Mouse (Mus musculus) heart, adult 11 months (tissue): Measurements from ENCODE around the gene Art4.

Source experiments
- DNase-seq: peaks from one replicate; pipeline ENCODE4 v3.0.0; 2022

The Art4 gene

DNA sequence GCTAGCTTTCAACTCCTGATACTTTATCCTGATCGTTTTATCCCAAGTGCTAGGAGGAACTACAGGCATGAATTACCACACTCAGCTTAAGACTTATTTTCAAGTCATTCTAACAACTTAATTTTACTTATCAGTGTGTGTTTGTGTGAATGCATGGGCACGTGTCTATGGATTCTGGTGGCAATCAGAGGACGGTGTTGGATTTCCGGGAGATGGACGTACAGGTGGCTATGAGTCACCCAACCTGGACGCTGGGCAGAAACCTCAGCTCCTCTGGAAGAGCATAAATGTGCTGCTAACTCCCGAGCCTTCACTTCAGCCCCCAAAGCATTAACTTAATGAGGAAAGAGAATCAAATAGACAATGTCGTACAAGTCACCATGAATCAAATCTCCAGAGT lies 32.5 kb downstream of the Art4 start:
- DNase-seq = peak; percentile 35

DNA sequence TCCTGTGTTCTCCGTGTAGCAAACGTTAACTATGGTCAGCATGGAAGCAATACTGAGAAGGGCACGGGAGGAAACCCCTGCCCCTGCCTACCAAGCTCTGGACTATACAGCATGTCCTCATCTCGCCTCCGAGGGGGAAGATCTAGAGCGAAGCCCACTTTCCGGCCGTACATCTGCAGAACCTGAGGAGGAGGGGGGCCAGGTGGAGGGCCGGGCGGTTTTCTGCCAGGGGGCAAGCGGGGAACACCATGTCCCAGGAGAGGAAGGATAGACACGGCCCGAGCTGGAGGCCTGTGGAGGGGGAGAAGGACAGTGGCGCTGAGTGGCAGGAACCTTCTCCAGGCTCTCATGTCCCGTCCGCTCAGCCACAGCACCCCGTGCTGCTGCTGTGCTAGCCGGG lies 36.4 kb downstream of the Art4 start:
- DNase-seq = peak; percentile 88

DNA sequence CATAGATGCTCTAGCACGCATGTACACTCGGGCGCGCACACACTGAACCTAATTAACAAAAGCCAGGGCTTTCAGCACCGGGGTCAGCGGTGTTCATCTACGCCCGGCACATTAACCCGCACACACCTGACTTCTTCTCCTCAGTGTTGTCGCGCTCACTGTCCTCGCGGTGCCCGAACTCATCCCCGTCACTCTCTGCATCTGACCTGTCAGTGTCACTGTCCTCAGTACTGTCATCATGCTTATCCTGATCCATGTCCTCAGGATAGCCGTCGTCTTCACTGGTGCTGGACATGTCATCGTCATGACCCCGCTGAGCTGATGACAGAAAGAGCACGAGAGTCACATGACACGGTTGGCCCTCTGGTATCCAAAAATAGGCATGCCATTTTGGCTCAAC lies 37.2 kb downstream of the Art4 start:
- DNase-seq = peak; percentile 91

DNA sequence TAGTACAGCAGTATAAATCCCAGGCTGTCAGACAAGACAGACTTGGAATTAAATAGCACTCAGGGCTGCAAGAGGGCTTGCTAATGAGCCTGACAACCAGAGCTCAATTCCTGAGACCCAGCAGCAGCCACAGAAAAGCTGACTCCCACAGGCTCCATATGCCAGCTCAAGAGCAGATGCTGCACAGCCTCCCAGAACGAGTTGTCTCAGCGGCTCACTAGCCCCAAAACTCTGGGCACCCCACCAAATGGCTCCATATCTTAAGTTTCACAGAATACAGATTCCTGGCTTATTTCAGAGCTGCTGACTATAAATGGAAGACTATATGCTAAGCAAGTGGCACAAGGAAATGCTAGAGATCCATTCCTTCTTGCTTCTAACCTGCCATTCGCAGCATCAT lies 40.0 kb downstream of the Art4 start:
- DNase-seq = peak; percentile 85

DNA sequence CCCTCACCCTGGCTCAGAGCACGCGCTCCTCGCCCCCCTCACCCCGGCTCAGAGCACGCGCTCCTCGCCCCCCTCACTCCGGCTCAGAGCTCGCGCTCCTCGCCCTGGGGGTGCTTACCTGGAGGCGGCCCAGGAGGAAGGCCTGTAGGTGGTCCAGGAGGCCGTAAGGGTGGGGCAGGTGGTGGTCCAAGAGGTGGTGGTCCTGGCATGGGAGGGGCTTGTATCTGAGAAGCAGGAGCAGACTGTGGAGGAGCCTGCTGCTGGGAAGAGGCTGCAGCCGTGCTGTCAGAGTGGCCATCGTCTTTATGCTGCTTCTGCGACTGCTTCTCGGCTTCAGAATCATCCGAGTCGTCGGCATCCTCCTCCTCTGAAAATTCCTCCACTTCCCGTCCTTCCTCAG lies 40.7 kb downstream of the Art4 start:
- peak; percentile 84 for DNase-seq

DNA sequence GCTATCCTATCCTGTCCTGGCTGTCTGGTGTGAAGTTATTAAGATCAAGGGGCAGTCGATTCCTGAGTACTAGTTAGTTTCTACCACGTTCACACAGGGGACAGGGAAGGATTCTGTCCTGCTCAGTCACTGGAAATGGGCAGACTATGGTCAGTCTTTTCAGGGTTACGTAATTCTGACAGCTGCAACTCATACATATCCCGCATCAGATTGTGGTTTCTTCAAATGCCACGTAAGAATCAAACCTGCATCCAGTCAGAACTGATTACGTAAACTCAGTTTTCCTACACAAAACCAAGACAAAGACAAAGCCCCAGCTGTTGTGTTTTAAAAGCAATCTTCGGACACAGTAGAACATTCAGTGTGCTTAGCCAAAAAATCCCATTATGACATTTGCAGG lies 42.2 kb downstream of the Art4 start:
- DNase-seq = peak; percentile 25

DNA sequence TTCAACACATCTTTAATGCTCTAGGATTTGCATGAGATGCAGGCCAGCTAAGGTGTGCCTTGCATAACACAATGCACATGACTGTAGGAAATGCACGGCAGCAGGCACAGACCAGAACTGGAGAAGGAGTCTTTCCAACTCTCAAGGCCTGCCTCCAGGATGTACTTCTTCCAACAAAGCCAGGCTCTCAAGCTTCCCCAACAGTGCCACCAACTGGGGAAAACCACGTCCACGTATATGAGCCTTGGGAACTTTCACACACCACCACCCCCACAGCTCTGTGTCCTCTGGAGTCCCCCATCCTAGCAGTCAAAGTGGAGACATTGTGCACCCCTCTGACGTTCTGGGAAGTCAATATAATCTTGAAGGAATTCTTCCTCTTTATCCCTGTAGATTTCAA lies 44.4 kb downstream of the Art4 start:
- peak; percentile 67 for DNase-seq

DNA sequence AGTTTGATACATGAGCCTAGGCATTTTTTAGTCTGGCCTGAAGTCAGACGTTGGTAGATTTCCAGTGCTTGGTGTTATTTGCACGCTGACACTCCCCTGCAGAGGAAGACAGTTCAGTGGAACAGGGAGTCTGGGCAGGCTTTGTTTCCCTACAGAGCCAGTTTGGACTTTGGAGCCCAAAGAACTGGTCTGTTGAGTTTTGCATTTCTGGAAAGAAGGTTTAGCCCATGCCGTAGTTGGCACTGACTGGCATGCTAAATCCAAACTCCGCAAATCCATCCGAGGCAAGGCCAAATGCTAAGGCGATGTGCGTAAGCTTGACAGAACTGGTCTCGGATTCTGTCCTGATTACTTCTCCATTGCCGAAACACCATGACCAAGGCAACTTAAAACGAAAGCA lies 46.3 kb downstream of the Art4 start:
- peak; percentile 78 for DNase-seq

DNA sequence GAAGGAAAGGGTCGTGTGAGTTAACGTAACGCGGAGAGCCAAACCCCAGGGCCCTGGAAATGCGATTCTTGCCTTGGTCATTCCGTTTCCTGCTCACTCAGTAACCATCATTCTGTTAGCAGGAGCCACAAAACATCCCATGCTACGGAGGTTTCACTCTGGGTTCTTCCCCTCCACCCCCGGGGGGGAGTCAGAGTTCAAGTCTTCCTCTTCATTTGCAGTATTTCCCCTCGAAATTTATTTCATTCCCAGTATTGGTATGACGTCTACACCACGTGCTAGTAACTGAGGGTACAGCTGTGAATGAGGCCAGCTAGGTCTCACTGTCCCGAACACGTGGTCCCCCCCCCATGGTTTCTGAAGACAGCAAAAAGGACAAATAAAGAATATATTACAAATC lies 47.9 kb downstream of the Art4 start:
- peak; percentile 86 for DNase-seq

DNA sequence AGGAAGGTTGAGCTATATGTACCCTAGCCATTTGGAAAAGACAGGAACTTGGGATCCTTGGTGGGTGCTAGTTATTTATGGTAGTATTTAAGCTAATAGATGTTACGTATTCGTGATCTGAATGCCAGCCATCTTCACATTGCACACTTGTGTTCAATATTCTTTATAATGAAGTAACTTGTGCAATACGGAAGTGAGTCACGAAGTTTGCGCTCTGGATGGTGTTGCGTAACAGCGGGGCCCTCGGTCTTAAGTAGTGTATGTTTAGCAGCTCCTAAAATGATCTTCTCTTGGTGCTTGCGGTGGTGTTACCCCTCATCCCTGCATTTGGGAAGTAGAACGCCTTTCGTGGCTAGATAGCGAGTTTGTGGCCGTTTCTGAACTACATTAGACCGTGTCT lies 48.5 kb downstream of the Art4 start:
- peak; percentile 97 for DNase-seq

DNA sequence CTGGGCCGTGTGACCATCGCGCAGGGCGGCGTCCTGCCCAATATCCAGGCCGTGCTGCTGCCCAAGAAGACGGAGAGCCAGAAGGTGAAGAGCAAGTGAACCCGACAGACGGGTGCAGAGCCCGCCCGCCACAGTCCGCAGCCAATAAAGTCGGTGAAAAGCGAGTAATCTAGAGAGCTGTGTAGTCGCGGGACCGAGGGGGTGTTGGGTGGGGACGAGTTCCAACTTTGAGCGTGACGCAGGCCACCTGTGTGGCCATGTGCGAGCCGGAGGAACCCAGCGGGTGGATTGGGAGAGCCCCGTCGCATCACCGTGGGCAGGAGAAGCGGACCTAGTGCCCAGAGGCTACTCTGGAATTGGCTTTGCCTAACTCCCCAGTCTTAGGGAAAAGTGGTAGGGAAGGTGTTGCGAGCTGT lies 48.9 kb downstream of the Art4 start:
- DNase-seq = peak; percentile 96

DNA sequence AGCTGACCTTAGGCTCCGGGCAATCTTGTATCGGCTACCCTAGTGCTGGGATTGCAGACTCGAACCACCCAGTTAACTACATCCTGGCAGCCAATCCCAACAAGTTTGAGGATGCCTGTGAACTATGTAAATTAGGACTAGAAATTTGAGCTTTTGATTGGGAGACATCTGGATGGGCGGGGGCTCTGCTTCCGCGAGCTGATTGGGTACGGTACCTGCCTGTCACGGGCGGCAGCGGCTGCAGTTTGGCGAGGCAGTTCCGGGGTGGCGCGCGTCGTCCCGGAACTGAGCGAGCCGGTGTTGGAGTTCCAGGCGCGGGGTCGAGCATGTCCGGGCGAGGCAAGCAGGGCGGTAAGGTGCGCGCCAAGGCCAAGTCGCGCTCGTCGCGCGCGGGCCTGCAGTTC lies 49.5 kb downstream of the Art4 start, which contains the start of gene H2afj:
Gene H2afj, plus strand, starts transcription at position 231 of the 404 bp plus-strand sequence.
- peak; percentile 100 for DNase-seq

DNA sequence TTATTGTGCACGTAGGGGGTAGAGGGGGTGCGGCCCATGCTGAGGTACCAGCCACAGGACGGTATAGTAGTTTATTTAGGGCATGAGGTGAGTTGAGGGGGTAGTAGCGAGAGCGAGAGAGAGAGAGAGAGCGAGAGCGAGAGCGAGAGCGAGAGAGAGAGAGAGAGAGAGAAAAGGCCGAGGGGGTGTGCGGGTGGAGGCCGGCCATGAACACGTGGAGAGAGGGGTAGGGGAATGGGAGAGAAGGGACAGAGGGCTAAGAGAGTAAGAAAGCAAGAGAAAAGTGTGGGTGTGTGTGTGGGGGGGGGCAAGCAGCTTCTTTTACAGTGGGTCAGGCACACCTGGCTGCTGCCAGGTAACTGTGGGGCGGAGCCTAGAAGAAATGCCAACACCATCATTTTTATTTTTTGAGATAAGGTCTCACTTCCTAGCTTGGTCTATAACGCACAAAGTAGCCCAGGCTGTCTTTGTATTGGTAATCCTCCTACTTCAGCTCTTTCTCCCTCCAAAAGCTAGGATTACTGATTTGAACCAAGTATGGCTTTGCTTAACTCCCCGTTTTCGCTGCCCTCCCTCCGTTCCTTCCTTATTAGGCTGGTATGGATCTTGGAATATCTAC lies 50.0 kb downstream of the Art4 start:
- no peak for DNase-seq

DNA sequence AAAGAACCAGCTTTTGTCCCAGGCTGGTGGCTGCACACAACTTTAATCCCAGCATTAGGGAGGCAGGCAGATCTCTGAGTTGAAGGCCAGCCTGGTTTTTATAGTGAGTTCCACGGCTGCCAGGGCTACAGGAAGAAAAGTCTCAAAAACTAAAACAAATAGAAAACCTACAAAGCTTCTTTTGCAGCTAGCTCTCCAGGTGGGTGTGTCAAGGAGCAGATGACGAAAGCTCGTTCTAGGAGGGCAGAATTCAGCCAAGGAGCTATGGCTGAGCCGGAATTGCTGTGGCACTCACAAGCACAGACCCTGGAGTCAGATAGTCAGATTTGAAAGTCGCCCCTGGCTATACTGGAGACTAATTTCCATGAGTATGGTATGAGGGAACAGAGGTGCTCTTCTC lies 50.7 kb downstream of the Art4 start:
- peak; percentile 89 for DNase-seq

DNA sequence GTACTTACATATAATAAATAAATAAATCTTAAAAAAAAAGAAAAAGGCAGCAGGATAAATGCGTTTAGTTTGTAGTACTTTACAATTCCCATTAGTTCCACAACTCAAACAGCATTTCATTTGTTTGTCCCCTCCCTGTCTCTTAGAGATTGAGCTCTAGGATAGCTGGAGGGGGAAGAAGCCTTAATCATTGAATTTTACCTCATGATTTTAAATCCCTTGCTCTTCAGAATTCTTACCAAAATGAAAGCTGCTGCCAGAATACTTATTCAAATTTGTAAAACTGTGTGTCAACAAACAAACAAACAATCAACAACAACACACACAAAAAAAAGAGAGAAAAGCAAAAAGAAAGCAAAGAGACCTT lies 52.1 kb downstream of the Art4 start:
- no peak for DNase-seq

DNA sequence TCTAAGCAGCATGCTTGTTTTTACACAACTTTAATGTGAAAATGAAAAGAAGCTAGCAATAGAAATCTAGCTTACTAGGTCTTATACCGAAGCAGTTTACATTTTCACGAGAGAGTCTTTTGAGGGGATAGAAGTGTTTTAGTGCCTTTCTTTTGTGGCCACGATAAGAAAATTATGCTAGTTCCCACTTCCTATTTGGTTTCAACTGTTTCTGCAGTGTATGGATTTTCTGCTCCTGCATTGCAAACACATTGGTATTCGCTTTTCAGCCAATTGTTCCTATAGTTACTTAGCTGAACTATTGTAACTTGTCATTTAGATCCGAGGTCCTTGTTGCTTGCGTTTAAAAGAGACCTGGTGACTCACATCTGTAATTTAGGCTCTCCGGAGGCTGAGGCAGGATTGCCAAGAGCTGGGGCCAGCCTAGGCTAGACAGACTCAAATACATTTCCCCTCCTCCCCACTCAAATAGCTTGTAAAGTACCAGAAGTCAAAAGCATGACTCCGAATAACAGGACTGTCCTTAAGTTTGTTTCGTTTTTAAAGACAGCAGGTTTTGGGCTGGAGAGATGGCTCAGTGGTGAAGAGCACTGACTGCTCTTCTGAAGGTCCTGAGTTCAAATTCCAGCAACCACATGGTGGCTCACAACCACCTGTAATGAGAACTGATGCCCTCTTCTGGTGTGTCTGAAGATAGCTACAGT lies 52.7 kb downstream of the Art4 start:
- DNase-seq = peak; percentile 78

DNA sequence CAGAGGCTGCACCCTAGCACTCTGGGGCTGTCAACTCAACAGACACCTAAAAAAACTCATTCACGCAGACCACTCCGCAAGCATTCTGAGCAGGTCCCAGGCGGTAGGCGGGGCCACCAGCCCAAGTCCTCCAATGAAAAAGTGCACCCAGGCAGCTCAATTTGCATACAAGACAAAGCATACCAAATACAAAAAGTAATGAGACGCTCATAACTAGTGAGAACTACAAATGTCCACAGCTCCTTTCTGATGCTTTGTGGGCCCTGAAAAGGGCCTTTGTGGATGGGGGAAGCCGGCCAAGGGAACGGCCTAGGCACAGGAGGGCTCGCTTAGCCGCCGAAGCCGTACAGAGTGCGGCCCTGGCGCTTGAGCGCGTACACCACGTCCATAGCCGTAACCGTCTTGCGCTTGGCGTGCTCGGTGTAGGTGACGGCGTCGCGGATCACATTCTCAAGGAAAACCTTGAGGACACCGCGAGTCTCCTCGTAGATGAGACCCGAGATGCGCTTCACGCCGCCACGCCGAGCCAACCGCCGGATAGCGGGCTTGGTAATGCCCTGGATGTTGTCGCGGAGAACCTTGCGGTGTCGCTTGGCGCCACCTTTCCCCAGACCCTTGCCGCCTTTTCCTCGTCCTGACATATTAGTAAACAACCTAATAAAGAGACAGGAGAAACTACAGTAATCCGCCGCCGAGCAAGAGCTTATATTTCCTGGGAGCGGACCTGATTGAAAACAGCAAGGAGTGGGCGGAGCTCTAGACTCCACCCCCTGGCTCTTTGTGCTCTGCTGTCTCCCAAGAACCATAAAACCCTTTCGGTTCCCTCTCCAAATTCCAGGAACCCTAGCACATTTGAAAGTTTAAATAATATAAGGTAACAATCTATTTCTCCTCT lies 53.5 kb downstream of the Art4 start, which contains the start of gene Hist4h4:
Gene Hist4h4, minus strand, starts transcription at position 677 of the 895 bp plus-strand sequence.
- DNase-seq = peak; percentile 99

DNA sequence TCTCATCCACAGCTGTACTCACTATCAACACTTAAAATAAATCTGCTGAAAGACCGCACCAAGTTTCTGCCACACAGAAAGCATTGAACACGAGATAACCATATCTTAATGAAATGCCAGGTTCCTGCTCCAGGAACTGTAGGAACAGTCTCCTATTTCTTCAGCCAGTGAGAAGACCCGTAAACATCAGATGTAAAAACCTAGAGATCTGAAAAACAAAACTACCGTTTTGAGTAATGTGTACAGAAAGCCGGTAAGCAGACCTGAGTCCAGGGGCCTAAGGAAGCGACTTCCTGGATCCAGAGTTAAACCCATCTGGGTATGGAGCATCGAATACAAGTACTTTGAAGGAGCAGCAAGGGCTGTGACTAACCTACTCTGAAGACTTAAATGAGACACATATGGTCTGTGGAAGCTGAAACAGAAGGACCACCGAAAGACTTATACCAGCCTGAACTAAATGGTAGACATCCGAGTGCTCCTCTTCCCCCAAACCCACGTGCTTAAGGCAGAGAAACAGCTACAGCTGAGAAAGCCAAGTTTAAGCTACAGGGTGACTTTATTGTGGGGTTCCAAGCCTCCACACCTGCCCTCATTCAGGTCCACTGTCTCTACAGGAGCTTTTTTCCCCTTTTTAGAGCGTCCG lies 54.3 kb downstream of the Art4 start:
- DNase-seq = no peak

DNA sequence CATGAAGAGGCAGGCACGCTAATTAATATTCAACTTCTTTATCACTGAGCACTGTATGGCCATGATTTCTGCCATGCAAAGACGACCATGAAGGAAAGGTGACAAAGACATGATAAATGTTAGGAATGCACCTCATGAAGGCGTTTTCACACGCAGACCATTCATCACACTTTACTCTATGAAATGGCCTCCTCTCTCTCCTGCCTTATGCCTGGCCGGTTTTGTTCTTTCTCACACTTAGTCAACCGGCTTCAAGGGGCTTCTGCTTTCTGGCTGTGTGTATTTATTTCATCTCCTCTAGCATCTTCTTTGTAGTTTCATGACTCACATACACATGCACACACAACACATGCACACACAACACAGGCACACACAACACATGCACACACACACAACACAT lies 56.3 kb downstream of the Art4 start:
- peak; percentile 36 for DNase-seq

DNA sequence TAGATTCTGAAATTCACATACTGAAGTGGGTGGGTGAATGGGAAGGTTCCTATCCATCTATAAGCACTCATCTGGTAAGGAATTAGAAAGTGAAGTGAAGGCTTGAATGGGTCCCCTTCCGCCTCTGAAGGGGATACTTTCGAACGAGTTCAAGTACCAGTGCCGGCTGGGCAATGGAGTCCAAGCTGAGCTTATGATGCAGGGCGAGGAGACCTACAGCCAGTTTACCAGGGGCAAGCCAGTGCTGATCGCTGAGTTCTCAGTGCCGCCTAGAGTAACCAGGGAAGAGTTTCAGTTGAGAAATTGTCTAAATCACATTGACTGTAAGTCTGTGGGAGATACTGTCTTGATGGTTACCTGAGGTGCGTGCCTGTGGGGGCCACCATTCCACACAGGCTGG lies 56.8 kb downstream of the Art4 start:
- DNase-seq = peak; percentile 68
